Mouse (Mus musculus) layer of hippocampus, postnatal 14 days (tissue): ENCODE results near the gene Gm9922. TPM values are rescaled to one million over a fixed set of nuclear protein-coding genes. Genes with fewer than 3 reads are reported as not detected.

ENCODE experiments used
- DNase-seq, 2 experiments: peaks; one replicate each; pipeline ENCODE4 v3.0.0; 2021 to 2022; ENCODE audit warnings: low spot score in 2 of 2, mixed read lengths in 1 of 2
- long read RNA-seq, 2 experiments: library from polyadenylated mRNA; stranded (forward); transcript quantifications; one replicate each; pipeline ENCODE4 v2.0.0; 2021
- total RNA-seq, 2 experiments: library from RNA; stranded (reverse); gene quantifications; 2 replicates each; pipeline ENCODE4 v1.2.3; 2021

The Gm9922 gene
- not detected for total RNA-seq
- long read RNA-seq, experiment 1: 0 reads
- long read RNA-seq, experiment 2, partial matches to known transcripts: 0 of 1 reads
- long read RNA-seq, experiment 2, other reads (novel, unspliced or antisense): 0 of 1 reads

DNA sequence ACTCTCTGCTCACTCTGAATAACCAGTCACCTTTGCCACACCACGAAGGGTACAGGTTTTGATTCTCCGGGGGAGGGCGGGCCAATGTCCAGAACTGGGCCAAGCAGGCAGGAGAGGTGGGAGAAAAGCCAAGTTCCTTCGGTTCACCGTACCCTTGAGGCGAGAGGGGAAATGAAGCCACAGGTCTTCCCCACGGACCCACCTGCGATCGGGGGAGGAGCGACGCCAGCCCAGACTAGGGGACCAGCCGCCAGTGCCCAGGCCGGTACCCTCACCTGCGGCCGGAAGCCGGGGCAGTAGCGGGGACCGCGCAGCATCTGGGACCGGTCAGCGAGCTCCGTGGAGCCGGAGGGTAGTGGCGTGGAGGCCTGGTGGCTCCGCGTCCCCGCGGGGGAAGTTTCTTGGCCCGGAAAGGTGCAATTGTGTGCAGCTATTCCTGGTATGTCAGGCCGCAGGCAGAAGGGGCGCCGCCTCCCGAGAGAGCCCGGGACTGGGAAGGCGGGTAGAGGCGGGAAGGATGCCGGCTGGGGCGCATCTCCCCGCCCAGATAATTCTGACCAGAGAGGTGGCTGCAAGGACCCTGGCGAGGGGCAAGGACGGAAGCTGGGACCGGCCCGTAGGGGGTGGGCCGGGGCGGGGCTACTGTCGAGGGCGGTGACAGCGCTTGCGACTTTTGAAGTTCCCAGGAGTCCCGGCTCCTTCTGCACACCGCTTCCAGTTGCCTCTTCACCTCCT, at the start of gene Gm9922, which contains the start of gene Lmo7:
TSS of gene Gm9922 (minus strand) at position 578 of the 735 bp plus-strand sequence.
TSS of gene Lmo7 (plus strand) at position 721 of the 735 bp plus-strand sequence.
- peak; percentile 9 to 10 for DNase-seq

DNA sequence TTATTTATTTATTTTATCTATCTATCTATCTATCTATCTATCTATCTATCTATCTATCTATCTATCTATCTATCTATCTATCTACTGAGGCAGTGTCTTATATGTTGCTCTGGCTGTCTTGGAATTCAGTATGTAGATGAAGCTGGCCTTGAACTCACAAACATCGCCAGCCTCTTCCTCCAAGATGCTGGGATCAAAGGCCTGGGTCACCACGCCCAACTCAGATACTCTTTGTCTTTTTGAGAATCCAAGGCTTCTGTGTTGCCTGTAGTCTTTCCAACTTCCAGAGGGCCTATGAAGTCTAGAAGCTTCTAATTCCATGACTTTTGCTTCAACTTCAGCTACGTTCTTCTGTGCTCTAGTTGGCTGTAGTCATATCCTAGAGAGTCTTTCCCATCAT, 48.8 kb upstream of the Gm9922 start:
- DNase-seq: no peak

DNA sequence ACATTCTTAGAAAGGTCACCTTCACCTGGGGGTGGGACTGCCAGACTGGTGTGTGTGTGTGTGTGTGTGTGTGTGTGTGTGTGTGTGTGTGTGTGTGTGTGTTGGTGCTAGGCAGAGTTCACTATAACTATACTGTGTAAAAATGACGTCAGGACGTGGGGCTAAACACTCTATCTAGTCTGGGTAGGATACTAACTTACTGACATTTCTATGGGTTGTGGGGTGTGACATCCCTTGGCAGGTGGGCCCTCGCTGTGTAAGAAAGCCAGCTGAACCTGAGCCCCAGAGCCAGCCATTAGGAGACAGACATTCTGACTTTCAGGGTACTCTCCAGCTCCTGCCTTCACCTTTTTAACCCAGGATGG, 47.5 kb upstream of the Gm9922 start:
- no peak for DNase-seq

DNA sequence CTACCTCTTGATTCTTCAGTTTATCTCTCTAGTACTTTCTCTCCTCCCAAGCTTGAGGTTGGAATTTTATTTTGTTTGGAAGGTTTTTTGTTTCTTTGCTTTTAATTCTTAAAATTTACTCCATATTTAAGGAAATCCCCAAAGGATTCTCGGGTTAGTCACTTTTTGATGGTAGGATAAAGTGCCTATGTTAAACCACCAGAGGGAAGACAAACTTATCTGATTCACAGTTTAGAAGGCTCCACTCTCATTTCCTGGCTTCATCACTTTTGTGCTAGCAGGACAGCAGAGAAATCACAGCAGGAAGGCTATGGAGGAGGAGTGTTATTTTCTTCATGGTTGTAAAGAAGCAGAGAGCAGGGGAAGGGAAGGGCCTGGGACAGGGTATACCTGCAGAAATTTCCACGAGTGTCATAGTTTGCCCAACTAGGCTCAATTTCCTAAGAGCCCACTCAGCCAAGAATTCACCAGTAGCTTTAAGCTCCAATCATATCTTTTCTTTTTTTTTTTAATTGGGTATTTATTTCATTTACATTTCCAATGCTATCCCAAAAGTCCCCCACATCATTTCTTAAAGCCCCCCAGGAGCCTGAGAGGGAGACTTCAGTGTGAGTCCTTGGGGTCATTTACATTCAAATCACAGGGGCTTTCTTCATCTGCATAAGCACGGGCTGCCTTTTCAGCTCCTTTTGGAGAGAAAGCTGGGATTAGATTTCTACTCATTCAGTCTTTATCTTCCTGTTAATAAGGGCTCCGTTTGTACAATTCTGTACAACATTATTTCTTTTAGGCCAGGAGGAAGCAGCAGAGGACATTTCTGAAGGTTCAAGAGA, 46.9 kb upstream of the Gm9922 start:
- DNase-seq: no peak

DNA sequence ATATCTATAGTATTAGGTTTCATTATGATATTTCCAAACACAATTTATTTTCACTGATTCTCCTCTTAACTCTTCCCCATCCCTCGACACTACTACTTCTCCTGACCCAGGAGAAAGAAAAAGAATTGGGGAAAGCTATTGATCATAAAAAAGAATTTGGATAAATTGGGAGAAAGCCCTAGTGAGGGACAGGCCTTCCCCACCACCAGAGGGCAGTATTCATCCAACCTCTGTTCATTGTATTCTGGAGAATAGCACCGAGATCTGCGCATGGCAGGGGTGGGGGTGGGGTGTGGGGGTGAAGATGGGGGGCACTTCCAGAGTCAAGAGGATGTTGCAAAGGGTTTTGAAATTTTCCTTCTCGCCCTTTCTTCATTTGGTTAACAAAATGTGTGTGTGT, 45.0 kb upstream of the Gm9922 start:
- DNase-seq: no peak

DNA sequence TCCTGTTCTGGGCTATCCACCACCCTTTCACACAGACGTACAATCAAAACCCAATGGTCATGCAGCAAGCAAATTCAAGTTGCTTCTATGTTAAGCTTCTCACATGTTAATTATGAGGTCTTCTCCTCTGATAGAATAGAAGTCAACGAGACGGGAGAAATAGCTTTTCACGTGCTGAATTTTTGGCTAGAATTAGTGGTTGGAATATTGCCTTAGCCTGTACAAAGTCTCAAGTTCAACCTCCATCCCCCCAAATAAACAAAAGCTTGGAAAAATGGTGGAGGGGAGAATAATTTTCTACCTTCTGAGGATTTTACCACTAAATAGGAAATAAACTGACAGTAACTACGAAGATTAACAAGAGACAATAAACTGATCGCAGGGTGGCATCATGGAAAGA, 42.1 kb upstream of the Gm9922 start:
- DNase-seq: no peak

DNA sequence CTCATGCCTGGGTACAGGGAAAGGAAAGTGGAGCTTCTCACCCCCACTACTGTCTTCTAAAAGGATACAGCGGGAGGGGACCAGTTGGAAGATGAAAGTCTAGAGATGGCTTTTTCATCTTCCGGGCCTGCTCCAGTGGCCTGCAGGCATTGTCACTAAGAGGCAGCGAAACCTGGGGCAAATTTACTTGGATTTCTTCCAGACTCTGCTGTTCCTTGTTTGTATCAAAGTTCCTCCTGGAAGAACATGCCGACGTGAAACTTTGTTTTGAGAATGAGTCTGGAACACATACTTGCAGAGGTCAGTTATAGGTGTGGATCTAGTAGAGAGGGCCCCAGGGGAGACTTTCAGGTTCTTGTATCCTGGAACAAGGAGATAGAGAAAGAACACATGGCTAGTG, 41.7 kb upstream of the Gm9922 start:
- no peak for DNase-seq

DNA sequence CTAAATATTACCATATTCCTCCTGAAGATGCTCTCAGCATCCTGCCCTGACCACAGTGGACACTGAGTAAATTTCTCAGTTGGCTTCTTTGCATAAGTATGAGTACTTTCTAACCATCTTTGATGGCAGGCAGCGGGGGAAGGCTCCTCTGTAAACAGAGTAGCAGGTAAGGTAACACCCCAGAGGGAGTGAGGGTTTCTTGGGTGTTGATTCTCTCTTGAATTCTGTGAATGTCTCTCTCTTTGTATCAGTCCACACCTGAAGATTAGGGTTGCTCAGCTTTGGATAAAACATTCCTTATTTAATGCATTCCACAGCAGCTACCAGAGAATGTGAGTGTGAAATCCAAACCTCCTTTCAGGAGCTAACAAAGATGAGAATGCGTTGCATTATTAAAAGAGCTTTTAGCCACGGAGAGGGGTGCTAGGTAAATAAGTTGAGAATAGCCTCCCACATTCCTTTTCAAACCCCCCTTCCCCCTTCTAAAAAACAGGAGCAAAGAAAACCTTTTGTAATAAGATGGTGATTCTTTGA, 34.2 kb upstream of the Gm9922 start:
- no peak for DNase-seq

DNA sequence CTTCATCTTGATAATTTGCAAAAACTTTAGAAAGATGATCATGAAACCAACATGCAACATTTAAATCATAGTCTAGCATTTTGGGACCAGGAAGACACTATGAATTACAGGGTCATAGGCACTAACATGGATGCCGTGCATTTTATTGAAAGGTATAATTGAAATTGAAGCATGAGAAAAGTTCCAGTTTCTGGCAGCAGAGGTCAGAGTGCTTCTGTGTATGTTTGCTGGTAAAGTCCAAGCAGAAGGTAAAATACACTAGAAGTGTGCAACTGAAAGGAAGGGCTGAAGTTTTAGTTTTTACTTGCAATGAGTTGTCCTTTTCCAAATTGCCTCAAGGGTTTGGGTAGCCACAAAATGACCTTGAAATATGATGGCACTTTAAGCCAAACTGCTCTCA, 32.7 kb upstream of the Gm9922 start:
- DNase-seq: no peak

DNA sequence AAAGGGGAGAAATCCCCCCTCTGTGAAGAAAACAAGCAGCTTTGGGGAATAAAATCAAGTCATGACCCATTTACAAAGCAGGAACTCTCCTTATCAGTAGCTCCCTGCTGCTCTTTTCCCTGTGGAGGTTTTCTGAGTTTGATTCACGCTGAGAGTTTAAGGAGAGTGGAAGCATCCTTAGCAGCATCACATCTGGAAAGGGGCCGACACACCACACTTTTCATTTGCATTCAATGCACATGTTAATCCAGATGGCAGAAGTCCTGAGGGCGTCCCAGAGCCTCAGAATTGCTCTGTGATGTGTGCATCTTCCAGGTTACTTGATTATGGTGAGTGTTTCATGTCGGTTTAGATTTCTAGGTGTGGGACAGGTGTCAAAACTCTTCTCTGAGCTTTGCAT, 25.8 kb upstream of the Gm9922 start:
- DNase-seq: no peak

DNA sequence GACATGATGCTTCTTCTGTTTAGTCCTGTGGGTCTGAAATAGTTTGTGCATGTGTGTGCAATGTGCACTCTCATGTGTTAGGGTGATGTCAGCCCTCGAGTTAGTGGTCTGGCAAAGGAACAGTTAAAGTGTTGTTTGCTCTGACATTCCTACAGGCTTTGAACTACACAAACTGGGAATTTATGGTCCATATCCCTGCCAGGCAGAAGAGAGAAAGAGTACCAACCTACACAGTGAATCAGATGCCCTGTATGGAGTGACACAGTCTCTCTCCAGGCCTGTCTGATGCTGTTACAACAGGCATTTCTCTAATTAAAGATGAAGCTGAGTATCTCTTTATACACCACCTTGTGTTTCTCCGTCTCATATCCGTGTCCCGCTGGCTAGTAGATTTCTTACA, 21.3 kb upstream of the Gm9922 start:
- no peak for DNase-seq

DNA sequence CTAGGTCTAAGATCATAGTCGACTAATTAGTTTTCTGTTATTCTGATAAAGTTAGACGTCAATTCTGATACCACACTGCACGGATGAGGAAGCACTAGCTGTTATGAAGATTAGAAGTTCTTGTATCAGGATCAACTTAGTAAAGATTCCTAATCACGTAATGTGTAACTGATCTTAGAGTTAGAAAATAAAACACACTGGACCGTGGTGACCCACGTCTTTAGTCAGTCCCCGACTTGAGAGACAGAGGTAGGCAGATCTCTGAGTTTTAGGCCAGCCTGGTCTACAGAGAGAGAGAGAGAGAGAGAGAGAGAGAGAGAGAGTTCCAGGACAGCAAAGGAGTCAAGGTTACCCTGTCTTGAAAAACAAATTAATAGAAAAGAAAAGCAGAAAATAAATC, 18.8 kb upstream of the Gm9922 start:
- DNase-seq: no peak

DNA sequence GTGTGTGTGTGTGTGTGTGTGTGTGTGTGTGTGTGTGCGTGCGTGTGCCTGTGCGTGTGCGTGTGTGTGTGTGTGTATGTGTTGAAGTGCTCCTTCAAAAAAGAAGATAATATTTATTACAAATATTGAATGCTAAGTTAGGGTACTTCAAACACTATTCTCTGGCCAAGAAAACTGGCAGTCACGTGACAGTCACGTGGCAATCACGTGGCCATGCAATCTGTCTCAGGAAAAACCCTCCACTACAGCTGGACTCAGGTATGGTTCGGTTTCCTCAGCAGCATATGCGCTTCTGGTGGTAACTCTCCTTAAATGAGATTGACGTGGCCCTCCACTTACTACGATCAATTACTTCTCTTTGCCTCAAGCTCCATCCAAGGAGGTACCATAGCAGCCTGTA, 18.2 kb upstream of the Gm9922 start:
- no peak for DNase-seq

DNA sequence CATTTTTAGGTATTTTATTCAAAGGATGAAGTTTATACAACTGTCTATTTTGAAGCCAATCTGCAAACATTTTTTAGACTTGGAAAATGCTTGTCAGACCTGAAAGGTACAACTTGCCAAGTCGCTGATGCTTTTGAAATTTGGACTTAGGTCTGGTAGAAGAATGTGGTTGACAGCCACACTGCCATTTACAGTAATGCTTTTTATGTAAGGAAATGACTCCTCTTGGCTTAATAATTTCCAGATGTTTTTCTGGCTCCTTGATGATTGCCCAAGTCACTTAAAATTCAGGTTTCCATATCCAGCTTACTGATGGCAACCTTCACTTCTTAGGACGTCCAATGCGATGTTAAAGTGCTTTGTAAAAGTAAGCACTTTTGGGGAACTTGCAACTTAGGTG, 17.0 kb upstream of the Gm9922 start:
- DNase-seq: no peak

DNA sequence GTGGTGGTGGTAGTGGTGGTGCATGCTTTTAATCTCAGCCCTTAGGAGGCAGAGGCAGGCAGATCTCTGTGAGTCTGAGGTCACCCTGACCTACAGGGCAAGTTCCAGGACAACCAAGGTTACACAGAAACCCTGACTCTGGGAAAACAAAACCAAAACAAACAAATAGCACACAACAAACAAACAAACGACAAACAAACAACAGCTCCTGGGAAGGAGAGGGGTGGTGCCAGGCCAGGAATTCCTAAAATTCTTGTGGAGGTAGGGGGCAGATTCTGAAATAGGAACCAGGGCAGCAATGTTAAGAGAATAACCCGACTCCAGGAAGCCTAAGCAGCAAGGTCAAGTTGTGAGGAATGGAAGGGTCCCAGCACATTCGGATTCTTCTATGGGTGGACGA, 7.9 kb upstream of the Gm9922 start:
- DNase-seq: no peak

DNA sequence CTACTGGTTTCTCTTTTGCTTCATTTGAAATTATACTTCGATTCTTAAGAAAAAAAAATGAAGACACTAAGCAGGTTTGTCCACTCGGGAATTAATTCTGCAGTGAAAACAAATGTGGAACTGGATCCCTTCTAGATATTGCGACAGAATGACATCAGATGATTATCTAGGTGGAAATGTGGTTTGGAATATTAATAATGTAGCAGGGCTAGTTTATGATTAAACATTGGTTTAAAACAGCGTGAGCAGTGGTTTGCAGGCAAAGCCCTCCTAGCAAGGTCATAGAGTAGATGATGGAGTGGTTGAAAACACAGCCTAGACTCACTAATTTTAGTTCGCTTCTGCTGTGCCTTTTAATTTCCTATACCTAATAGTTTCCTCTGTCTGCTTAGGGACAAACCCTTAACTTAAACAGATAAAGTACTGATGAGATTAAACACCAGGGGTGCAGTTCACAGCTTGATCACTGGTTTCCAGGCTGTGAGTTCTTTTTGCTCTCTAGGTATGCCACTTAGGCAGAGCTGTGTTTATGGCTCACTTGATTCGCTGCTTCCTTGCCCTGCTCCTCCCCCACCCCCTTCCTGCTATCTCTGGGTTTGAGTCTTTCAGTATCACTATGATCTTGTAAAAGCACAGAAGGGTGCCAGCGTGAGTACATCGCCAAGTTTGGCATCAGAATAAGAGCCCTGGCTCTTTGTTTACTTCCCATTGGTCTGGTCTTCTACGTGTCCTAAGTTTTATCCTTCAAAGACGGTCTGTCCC, 4.1 kb upstream of the Gm9922 start:
- no peak for DNase-seq

DNA sequence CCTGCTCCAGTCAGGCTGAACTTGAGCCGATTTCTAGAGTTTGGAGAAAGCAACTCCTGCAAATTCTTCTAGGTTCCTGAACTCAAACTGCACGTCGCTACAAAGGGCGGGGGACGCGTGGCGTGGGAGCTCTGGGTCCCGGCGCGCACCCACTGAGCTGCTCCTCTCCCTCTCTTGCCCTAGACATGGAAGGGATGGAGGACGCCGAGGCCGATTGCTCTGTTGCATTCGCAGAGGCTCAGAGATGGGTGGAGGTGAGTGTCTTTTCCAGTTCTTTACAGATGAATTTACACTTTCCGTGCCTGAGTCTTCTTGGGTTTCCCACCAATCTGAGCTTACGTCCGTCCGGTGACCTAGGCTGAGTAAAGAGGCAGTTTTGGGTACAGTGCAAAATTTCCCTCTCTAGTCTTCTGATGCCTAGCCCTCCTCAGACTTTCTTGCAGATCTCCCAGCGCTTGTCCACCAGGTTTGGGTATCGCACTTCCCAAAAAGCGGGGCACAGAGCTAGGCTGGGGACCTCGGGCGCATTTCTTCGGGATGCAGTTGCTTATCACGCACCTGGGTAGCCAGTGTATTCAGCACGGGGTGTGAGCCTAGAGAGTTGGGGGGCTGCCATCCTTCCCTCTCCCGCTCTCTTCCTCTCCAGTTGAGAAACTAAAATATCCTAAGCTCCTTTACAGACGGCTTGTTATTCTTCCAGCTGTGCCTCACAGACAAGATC, 518 bp upstream of the Gm9922 start:
- no peak for DNase-seq

DNA sequence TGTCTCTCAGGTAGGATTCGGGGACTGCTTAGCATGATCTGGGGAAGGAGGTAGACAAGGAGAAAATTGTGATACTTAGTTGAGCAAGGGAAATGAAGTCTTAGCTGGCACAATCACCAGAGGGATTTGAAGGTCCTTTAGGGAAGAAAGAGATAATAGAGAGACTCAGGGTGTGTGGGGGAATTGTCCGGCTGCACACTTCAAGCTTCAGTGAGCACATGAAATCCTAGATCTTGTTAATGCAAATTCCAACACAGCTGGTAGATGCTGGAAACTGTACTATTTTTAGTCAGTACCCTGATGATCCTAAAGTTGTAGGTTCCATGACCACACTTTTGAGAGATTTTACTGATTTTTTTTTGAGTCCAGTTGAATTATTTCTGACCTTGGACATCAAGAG, 15.2 kb downstream of the Gm9922 start:
- DNase-seq: no peak

DNA sequence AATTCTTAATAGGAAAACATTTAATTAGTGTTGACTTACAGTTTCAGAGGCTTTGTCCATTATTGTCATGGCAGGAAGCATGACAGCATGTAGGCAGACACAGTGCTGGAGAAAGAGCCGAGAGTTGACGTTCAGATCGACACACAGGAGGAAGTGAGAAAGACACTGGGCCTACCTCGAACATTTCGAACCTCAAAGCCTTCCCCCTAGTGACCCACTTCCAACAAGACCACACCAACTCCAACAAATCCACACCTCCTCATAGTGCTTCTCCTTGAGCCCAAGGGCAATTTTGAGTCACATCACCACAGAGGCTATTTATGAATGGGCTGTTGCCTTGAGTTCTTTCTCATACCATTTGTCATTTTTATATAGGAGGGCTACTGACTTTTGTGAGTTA, 22.5 kb downstream of the Gm9922 start:
- no peak for DNase-seq

DNA sequence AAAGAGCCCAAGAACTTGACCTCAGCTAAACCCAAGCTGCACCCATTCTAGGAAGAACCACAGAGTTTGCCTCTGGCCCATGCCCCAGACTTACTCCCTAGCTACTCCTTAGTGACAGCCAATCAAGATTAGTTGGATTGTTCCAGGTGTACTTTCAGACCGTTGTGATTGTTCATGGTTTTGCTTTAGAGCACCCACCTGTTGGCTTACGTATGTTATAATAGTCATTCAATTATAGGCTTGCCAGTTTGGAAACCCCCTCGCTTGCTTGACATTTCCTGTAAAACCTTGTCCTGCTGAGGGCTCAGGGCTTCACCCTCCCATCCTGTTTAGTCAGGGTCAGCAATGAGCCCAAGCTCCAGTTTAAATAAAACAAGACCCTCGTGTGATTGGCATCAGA, 25.1 kb downstream of the Gm9922 start:
- DNase-seq: no peak

DNA sequence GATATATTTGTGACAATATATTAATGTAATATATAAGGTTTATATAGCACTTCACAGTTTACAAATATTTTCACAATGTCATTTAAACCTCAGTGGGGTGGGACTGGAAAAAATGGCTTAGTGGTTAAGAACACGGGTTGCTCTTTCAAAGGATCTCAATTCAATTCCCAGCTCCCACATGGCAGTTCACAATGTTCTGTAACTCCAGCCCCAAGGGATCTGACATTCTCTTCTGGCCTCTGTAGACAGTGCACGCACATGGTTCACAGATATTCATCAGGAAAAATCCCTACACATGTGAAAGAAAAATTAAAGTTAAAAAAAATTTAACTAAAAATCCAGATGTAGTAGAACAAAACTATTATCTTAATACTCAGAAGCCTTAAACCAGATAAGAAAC, 41.2 kb downstream of the Gm9922 start:
- DNase-seq: no peak
